In the genomic region with DNA sequence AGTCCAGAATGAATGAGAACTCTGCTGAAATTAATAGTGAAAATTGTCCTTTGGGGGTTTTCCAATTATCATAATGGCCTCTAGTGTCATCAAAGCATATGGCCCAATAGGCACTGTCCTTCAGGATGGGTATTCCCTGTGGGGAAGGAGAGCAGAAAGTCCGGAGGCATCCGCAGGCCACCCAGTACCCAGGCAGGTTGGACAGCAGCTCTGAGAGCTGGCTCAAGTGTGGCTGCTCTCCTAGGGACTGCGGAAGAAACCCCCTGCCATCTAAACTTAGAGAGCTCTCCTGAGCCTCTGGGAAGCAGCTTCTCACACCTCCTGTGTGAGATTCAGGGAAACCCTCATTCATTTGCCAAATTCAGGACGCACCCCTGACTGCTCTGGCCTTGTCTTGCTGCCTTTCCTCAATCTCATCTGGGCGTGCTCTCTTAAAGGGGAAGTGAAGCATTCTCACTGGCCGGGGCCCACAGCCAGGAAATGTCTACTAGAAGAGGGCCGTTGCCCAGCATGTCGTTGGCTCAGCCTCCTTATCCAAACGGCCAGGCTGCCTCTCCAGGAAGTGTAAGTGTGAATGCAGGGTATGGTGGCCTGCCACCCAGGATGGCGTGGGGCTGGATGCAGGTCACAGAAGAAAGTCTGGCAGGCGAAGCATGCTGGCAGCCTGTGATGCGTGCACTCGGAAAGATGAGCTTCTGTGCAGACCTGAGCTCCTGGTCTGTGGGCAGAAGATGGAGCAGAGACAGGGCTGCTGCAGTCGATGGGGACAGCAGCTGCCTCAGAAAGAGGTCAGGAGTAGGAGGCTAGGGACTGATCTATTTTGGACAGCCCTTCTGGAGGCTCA, we compare ENCODE assay signal across 8 mouse cellular contexts.
DNase-seq lines count a peak whose midpoint lies in the region; ATAC-seq and TF ChIP-seq lines count a peak whose summit lies in the region.

No protein-coding gene starts in this region.

- H3K4me2 ChIP-seq in forebrain, embryonic 11.5 days (ENCODE audit: low read depth, low read length, severe bottlenecking) = no peak overlapping the region
- H3K4me2 ChIP-seq in heart, embryonic 15.5 days = peak overlapping the region; percentile 56
- H3K4me2 ChIP-seq in kidney, postnatal 0 days (ENCODE audit: low read length) = peak overlapping the region; percentile 37

- peak overlapping the region; percentile 47 for H3K4me3 ChIP-seq in brown adipose tissue, adult 24 weeks (ENCODE audit: insufficient read depth, low read depth, low read length)
- no peak overlapping the region for H3K4me3 ChIP-seq in forebrain, embryonic 11.5 days (ENCODE audit: low read depth, low read length)
- H3K4me3 ChIP-seq in heart, embryonic 15.5 days = peak overlapping the region; percentile 33
- H3K4me3 ChIP-seq in kidney, postnatal 0 days (replicated peaks; ENCODE audit: low read depth, low read length) = no peak overlapping the region
- H3K4me3 ChIP-seq in liver, adult 2 months (ENCODE audit: insufficient read depth, low read depth, low read length) = peak overlapping the region; percentile 41

- 39% methylated on average over 14 of the region's 14 CpGs for WGBS in forebrain, embryonic 11.5 days
- 9% methylated on average over 14 of the region's 14 CpGs for WGBS in heart, embryonic 15.5 days
- 9% methylated on average over 14 of the region's 14 CpGs for WGBS in kidney, postnatal 0 days
- 11% methylated on average over 14 of the region's 14 CpGs for WGBS in liver, adult 2 months

- no peaks in the 10 kb centered on the region for H3K36me3 ChIP-seq in forebrain, embryonic 11.5 days (ENCODE audit: control insufficient read depth, insufficient read depth, low read length)
- H3K36me3 ChIP-seq in heart, embryonic 15.5 days = no peaks in the 10 kb centered on the region
- H3K36me3 ChIP-seq in kidney, postnatal 0 days (ENCODE audit: insufficient read depth, low read length) = no peaks in the 10 kb centered on the region
- H3K36me3 ChIP-seq in liver, adult 2 months (ENCODE audit: control insufficient read depth, insufficient read depth, low read length) = no peaks in the 10 kb centered on the region

- 0 out of 2 replicates have a peak overlapping the region, but pooled peaks have one; percentile 1 for H3K27ac ChIP-seq in brown adipose tissue, adult 24 weeks (replicated peaks; ENCODE audit: low read depth, low read length)
- no peak overlapping the region for H3K27ac ChIP-seq in forebrain, embryonic 11.5 days (ENCODE audit: low read depth, low read length)
- peak overlapping the region; percentile 22 for H3K27ac ChIP-seq in heart, embryonic 15.5 days
- H3K27ac ChIP-seq in kidney, postnatal 0 days = peak overlapping the region; percentile 6; the same call in 1 of the 2 replicates
- peak overlapping the region; percentile 90 for H3K27ac ChIP-seq in liver, adult 2 months (replicated peaks; ENCODE audit: insufficient read depth, low read depth, low read length)

- 0 out of 2 replicates have a peak overlapping the region, but pooled peaks have one; percentile 1 for H3K9ac ChIP-seq in forebrain, embryonic 11.5 days (ENCODE audit: low read length)
- H3K9ac ChIP-seq in heart, embryonic 15.5 days = no peak overlapping the region
- 0 out of 2 replicates have a peak overlapping the region, but pooled peaks have one; percentile 8 for H3K9ac ChIP-seq in kidney, postnatal 0 days (ENCODE audit: low read depth, low read length)
- H3K9ac ChIP-seq in liver, adult 2 months (ENCODE audit: low read depth, low read length) = peak overlapping the region; percentile 3

- ATAC-seq in forebrain, embryonic 11.5 days (replicated peaks; ENCODE audit: low FRiP score) = no peak
- ATAC-seq in heart, embryonic 15.5 days (replicated peaks; ENCODE audit: insufficient number of reproducible peaks, insufficient read depth, low FRiP score, low read depth) = peak; percentile 70
- no peak for ATAC-seq in kidney, postnatal 0 days (replicated peaks; ENCODE audit: low FRiP score, low read depth)

- H3K9me3 ChIP-seq in forebrain, embryonic 11.5 days (ENCODE audit: control insufficient read depth, low read length) = no peaks in the 10 kb centered on the region
- H3K9me3 ChIP-seq in heart, embryonic 15.5 days (replicated peaks) = no peaks in the 10 kb centered on the region
- H3K9me3 ChIP-seq in kidney, postnatal 0 days (replicated peaks; ENCODE audit: low read length) = no peaks in the 10 kb centered on the region

- no peaks in the 10 kb centered on the region for H3K27me3 ChIP-seq in forebrain, embryonic 11.5 days (ENCODE audit: control insufficient read depth, insufficient read depth, low read length)
- H3K27me3 ChIP-seq in heart, embryonic 15.5 days = no peaks in the 10 kb centered on the region
- no peaks in the 10 kb centered on the region for H3K27me3 ChIP-seq in kidney, postnatal 0 days (ENCODE audit: insufficient read depth, low read length)
- no peaks in the 10 kb centered on the region for H3K27me3 ChIP-seq in liver, adult 2 months (ENCODE audit: control insufficient read depth, insufficient read depth, low read length)

- TF ChIP-seq POLR2A in liver, adult 2 months (IDR thresholded peaks at IDR 0.05; ENCODE audit: extremely low read depth, insufficient read depth, low read length) = no peak

- H3K79me2 ChIP-seq in liver, adult 2 months (ENCODE audit: control insufficient read depth, insufficient read depth, low read length) = peaks cover 13% of the 10 kb centered on the region

- DNase-seq in CD4-positive helper T cell, adult 2 months (ENCODE audit: low read depth, low spot score) = peak; percentile 76
- DNase-seq in forebrain, embryonic 11.5 days (ENCODE audit: low spot score) = no peak
- peak; percentile 65 for DNase-seq in kidney, postnatal 0 days (ENCODE audit: low spot score)
- DNase-seq in liver, adult 2 months (ENCODE audit: extremely low read depth, low read depth, low spot score) = peak; percentile 80
- DNase-seq in monocyte, adult 2 months (ENCODE audit: low read depth in 1 of 2, low spot score in 2 of 2) = peak; percentile 54
- DNase-seq in spleen, postnatal 14 days (ENCODE audit: low spot score in 2 of 2) = peak; percentile 51 to 65

- TF ChIP-seq CTCF in kidney, postnatal 0 days (IDR thresholded peaks at IDR 0.05; ENCODE audit: low read depth) = no peak
- no peak for TF ChIP-seq CTCF in liver, adult 2 months (IDR thresholded peaks at IDR 0.05; ENCODE audit: low read depth, low read length)

- peaks cover 23% of the 10 kb centered on the region for H3K4me1 ChIP-seq in brown adipose tissue, adult 24 weeks (ENCODE audit: control insufficient read depth, insufficient read depth, insufficient read length, low read length)
- H3K4me1 ChIP-seq in forebrain, embryonic 11.5 days (replicated peaks; ENCODE audit: control insufficient read depth, insufficient read depth, low read length) = no peaks in the 10 kb centered on the region
- peaks cover 31% of the 10 kb centered on the region for H3K4me1 ChIP-seq in heart, embryonic 15.5 days (replicated peaks)
- H3K4me1 ChIP-seq in kidney, postnatal 0 days (replicated peaks; ENCODE audit: insufficient read depth, low read length) = peaks cover 9% of the 10 kb centered on the region; the same call in 1 of the 2 replicates
- peaks cover 43% of the 10 kb centered on the region for H3K4me1 ChIP-seq in liver, adult 2 months (ENCODE audit: control insufficient read depth, insufficient read depth, low read length)

Comparison
In these comparisons a context has a peak if more than half of its experiments do, and no peak if none do; other contexts are left out.
1. H3K4me3 ChIP-seq: peak in brown adipose tissue, adult 24 weeks (single experiment), heart, embryonic 15.5 days (single experiment) and liver, adult 2 months (single experiment); none in forebrain, embryonic 11.5 days (single experiment) and kidney, postnatal 0 days (single experiment).